Mouse (Mus musculus): Measurements from ENCODE around the gene Maats1.

The Maats1 gene

GRCm38 (mm10) chr16:38341396-38342324 lies at the start of gene Maats1:
TSS of gene Maats1 (minus strand) at chr16:38342143.
- DNase-seq, result peak; percentile 86 to 90

DNA sequence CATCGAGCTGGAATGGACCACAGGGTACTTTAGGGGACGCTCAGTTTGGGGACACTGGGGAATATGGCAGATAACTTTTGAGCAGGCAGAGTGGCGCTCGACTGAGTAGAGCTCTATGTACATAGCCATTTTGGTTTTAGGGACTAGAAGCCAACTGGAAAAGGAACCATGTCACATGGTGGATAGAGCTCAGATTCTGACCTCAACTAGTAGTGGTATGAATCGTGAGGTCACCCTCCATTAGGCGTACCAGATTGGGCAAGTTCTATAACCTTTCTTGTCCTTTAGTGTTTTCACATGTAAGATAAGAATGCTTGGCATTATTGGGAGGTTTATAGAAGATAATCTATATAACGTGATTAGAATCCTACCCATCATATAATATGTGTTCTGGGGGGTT lies 48.4 kb upstream of the Maats1 start:
- DNase-seq, result no peak

DNA sequence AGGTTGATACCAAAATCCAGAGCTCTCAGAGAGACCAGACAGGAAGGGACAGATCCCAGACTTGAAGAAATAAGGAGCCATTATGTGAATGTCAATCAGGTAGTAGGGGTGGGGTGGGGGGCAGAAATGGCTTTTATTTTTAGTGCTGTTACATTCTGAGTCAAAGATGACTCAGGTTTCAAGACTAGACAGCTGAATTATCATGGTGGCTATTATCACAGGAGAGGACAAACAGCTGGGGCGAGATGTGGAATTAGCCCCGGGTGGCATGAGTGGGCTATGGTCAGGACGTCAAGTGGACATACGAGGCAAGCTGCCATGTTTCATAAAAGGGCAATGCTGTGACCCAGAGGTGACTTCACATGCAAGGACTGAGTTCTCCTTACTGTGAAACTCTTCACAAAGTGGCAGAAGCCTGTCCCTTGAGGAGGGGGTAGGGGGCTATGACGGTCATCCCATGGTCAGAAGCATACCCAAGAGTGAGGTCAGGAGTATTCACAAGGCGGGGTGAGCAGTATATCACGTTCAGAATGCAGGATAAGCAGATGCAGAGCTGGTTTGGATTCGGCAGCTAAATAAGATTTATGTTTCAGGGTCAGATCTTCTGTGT lies 47.4 kb upstream of the Maats1 start:
- no peak for DNase-seq

- DNase-seq, result no peak
Observed at GRCm38 (mm10) chr16:38388757-38389156, 46.8 kb upstream of the Maats1 start.

- DNase-seq, result no peak
Observed at GRCm38 (mm10) chr16:38387389-38387788, 45.4 kb upstream of the Maats1 start.

- DNase-seq, result no peak
Observed at GRCm38 (mm10) chr16:38385700-38386099, 43.8 kb upstream of the Maats1 start.

- no peak for DNase-seq
Observed at GRCm38 (mm10) chr16:38385184-38385634, 43.3 kb upstream of the Maats1 start.

DNA sequence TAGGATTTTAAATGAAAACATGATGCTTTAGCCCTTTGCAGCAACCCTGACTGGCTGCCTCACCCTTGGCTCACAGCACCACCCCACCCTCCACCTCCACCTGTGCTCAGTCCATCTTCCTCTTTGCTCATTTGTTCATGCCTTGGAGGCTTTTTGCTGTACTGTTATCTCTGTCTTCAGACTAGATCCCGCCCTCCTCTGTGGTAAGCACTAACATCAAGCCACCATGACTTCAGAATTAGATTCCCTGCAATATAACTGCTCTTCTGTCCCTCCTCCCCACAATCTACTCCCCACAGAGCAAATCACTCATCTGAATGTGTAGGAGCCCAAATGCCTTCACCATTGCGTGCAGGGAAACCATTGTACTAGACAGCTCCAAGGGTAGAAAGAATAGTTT lies 41.7 kb upstream of the Maats1 start:
- no peak for DNase-seq

DNA sequence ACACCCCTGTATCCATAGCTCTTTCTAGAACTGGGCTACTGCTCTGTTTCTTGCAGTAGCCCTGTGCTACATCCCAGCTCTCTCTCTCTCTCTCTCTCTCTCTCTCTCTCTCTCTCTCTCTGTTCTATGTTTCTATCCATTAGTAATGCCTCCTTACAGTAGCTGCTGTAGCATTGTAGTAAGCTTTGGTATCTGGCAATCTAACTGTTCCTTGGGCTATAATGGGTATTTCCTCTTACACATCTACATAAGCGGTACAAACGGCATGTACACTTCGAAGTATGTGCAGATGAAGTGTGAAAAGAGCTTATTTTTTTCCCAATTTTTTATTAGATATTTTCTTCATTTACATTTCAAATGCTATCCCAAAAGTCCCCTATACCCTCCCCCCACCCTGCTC lies 38.0 kb upstream of the Maats1 start:
- no peak for DNase-seq

- DNase-seq, result no peak
Observed at GRCm38 (mm10) chr16:38379493-38379892, 37.5 kb upstream of the Maats1 start.

DNA sequence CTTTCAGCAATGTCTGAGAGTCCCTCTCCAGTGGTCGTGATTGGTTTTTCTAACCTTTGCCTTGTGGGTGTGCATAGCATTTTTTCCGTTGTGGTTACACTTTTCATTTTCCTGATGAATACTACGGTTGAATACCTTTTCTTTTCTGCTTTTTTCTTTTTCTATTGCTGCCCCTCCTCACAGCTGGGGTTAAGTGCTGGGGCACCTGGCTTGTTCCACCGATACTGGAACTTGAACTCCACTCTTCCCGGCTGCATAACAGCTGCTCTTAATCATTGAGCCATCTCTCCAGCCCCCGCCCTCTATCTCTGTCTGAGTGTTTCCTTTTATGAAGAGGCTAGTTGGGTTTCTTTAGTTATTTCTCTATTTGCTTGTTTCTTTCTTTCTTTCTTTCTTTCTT lies 37.1 kb upstream of the Maats1 start:
- peak in 1 of 2 experiments; percentile 26 for DNase-seq

- DNase-seq, result no peak
Observed at GRCm38 (mm10) chr16:38378591-38378990, 36.6 kb upstream of the Maats1 start.

GRCm38 (mm10) chr16:38377546-38377945 lies 35.6 kb upstream of the Maats1 start:
- no peak for DNase-seq

GRCm38 (mm10) chr16:38376841-38377249 lies 34.9 kb upstream of the Maats1 start:
- peak in 1 of 2 experiments; percentile 27 for DNase-seq

- peak; percentile 41 to 61 for DNase-seq
Observed at GRCm38 (mm10) chr16:38376163-38376840, 34.4 kb upstream of the Maats1 start.

GRCm38 (mm10) chr16:38375182-38375581 lies 33.2 kb upstream of the Maats1 start:
- DNase-seq, result no peak

DNA sequence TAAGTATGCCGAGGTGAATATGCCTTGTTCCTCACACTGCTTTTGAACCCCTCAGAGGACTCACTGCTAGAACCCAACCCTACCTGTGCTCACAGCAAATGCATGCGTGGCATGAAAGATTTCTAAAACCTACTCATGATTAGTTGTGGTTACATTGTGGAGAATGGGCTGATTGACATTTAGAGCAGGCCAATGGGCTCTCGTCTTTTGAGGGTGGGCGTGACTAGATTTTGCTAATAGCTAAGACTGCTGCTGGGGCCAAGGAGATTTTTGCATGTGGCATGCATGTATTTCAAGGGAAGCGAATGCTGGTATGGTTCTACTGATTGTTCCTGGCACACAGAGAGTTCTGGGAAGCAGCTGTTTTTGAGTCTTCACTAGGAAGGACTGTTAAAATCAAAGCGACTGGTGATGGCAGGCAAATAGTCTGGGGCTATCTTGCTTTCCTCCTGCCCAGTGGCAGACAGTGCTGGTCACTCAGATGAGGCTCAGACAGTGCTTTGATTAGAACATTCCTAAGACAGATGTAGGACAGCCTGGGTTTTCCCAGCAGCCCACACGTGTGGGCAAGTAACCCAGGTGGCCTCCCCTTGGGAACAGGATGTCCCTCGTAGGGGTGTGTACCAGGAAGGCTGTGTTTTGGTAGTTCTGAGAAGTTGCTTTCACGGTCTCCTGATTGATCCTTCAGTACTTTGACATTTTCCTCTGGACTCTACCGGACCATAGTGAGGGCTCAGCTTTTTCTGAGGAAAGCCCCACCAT lies 32.6 kb upstream of the Maats1 start:
- no peak for DNase-seq

GRCm38 (mm10) chr16:38373941-38374340 lies 32.0 kb upstream of the Maats1 start:
- DNase-seq, result no peak

GRCm38 (mm10) chr16:38373439-38373838 lies 31.5 kb upstream of the Maats1 start:
- DNase-seq, result no peak

GRCm38 (mm10) chr16:38372876-38373275 lies 30.9 kb upstream of the Maats1 start:
- DNase-seq, result no peak

GRCm38 (mm10) chr16:38371705-38372296 lies 29.9 kb upstream of the Maats1 start:
- DNase-seq, result no peak
